Mouse (Mus musculus) embryonic facial prominence, embryonic 10.5 days (tissue): ENCODE data around the gene Smtn. TPM values are rescaled to one million over a fixed set of nuclear protein-coding genes. Genes with fewer than 3 reads are reported as not detected.

Experiments
- DNase-seq: peaks from one replicate; pipeline ENCODE4 v3.0.0-alpha.2; 2017; ENCODE audit warnings: low spot score
- H3K27ac ChIP-seq: fragments of 300-500 bp; sonication (generic); replicated peaks from 2 replicates; pipeline ENCODE4 v1.5.1; 2016; ENCODE audit warnings: mild to moderate bottlenecking
- H3K27me3 ChIP-seq: fragments of 300-500 bp; sonication (generic); replicated peaks from 2 replicates; pipeline ENCODE4 v1.6.1; 2016; ENCODE audit warnings: low read depth, mild to moderate bottlenecking; ENCODE audit not compliant: poor library complexity, severe bottlenecking
- H3K36me3 ChIP-seq: fragments of 300-500 bp; sonication (generic); replicated peaks from 2 replicates; pipeline ENCODE4 v1.6.1; 2016; ENCODE audit warnings: mild to moderate bottlenecking, moderate library complexity
- H3K4me1 ChIP-seq: fragments of 300-500 bp; sonication (generic); 2 replicates; pipeline ENCODE4 v1.6.1; 2016
- H3K4me3 ChIP-seq: fragments of 300-500 bp; sonication (generic); 2 replicates; pipeline ENCODE4 v1.5.1; 2016; ENCODE audit warnings: mild to moderate bottlenecking, moderate library complexity
- H3K9me3 ChIP-seq: fragments of 300-500 bp; sonication (generic); 2 replicates; pipeline ENCODE4 v1.6.1; 2016; ENCODE audit warnings: mild to moderate bottlenecking
- WGBS: fragments of 180-500 bp; shearing (Covaris S2); methylation state at CpG from one replicate; pipeline ENCODE4 v1.1.7; 2016; 5-methylcytosine and 5-hydroxymethylcytosine counted together
- polyA plus RNA-seq: library from polyadenylated mRNA; unstranded; fragments of >200 nt; fragmentation: Nextera tagmentation; extraction: Ambion mirVana; gene quantifications from 2 replicates; pipeline ENCODE4 v1.2.1, GENCODE M21; 2016

The Smtn gene
- polyA plus RNA-seq, 1 experiment from 2014 or later: 42.6 TPM

- peaks cover 15% of the 10 kb centered on the region for H3K4me1 ChIP-seq
- no peaks in the 10 kb centered on the region for H3K9me3 ChIP-seq
- H3K27ac ChIP-seq: no peak overlapping the region
- 88% methylated on average over 23 of the region's 23 CpGs for WGBS
- peaks cover 76% of the 10 kb centered on the region for H3K36me3 ChIP-seq
- no peak overlapping the region for H3K4me3 ChIP-seq
- H3K27me3 ChIP-seq: peaks cover 27% of the 10 kb centered on the region
- no peak for DNase-seq
Observed at GRCm38 (mm10) chr11:3521339-3522224, 18.8 kb downstream of the Smtn start.

GRCm38 (mm10) chr11:3520919-3521318 is 19.5 kb downstream of the Smtn start:
- Histone ChIP-seq H3K4me3 (no peak overlapping the region), H3K27ac (no peak overlapping the region), H3K27me3 (peaks cover 33% of the 10 kb centered on the region), H3K4me1 (peaks cover 18% of the 10 kb centered on the region), H3K36me3 (peaks cover 70% of the 10 kb centered on the region), H3K9me3 (no peaks in the 10 kb centered on the region)
- no peak for DNase-seq
- 79% methylated on average over 14 of the region's 14 CpGs for WGBS

- Histone ChIP-seq H3K36me3 (peaks cover 59% of the 10 kb centered on the region), H3K4me1 (peaks cover 28% of the 10 kb centered on the region), H3K4me3 (no peak overlapping the region), H3K9me3 (no peaks in the 10 kb centered on the region), H3K27ac (no peak overlapping the region), H3K27me3 (peaks cover 44% of the 10 kb centered on the region)
- no peak for DNase-seq
- 86% methylated on average over 11 of the region's 11 CpGs for WGBS
Observed at GRCm38 (mm10) chr11:3519756-3520398, 20.5 kb downstream of the Smtn start.

- Histone ChIP-seq H3K9me3 (no peaks in the 10 kb centered on the region), H3K4me1 (peaks cover 34% of the 10 kb centered on the region), H3K27me3 (peaks cover 44% of the 10 kb centered on the region), H3K27ac (no peak overlapping the region), H3K36me3 (peaks cover 53% of the 10 kb centered on the region), H3K4me3 (no peak overlapping the region)
- 82% methylated on average over 4 of the region's 4 CpGs for WGBS
- no peak for DNase-seq
Observed at GRCm38 (mm10) chr11:3519051-3519726, 21.2 kb downstream of the Smtn start.

GRCm38 (mm10) chr11:3517846-3518732 is 22.3 kb downstream of the Smtn start:
- peak overlapping the region; percentile 57 for H3K4me3 ChIP-seq
- H3K4me1 ChIP-seq: peaks cover 37% of the 10 kb centered on the region
- no peaks in the 10 kb centered on the region for H3K9me3 ChIP-seq
- no peak overlapping the region for H3K27ac ChIP-seq
- 58% methylated on average over 13 of the region's 13 CpGs for WGBS
- no peak for DNase-seq
- peaks cover 44% of the 10 kb centered on the region for H3K27me3 ChIP-seq
- H3K36me3 ChIP-seq: peaks cover 42% of the 10 kb centered on the region

GRCm38 (mm10) chr11:3516859-3517845 is 23.3 kb downstream of the Smtn start:
- no peaks in the 10 kb centered on the region for H3K9me3 ChIP-seq
- H3K4me3 ChIP-seq: peak overlapping the region; percentile 57
- H3K4me1 ChIP-seq: peaks cover 37% of the 10 kb centered on the region
- peaks cover 44% of the 10 kb centered on the region for H3K27me3 ChIP-seq
- peak; percentile 68 for DNase-seq
- H3K36me3 ChIP-seq: peaks cover 32% of the 10 kb centered on the region
- WGBS: 2% methylated on average over 50 of the region's 50 CpGs
- H3K27ac ChIP-seq: 0 out of 2 replicates have a peak overlapping the region, but pooled peaks have one; percentile 14

GRCm38 (mm10) chr11:3516121-3516520 is 24.3 kb downstream of the Smtn start:
- Histone ChIP-seq H3K36me3 (peaks cover 22% of the 10 kb centered on the region), H3K4me1 (peaks cover 37% of the 10 kb centered on the region), H3K27me3 (peaks cover 44% of the 10 kb centered on the region), H3K4me3 (0 out of 2 replicates have a peak overlapping the region, but pooled peaks have one; percentile 67), H3K9me3 (no peaks in the 10 kb centered on the region), H3K27ac (no peak overlapping the region)
- DNase-seq: no peak
- WGBS: 81% methylated on average over 5 of the region's 5 CpGs

GRCm38 (mm10) chr11:3515637-3516036 is 24.8 kb downstream of the Smtn start:
- 72% methylated on average over 4 of the region's 4 CpGs for WGBS
- H3K36me3 ChIP-seq: peaks cover 17% of the 10 kb centered on the region
- H3K9me3 ChIP-seq: no peaks in the 10 kb centered on the region
- DNase-seq: no peak
- no peak overlapping the region for H3K27ac ChIP-seq
- peak overlapping the region; percentile 67 for H3K4me3 ChIP-seq
- peaks cover 44% of the 10 kb centered on the region for H3K27me3 ChIP-seq
- H3K4me1 ChIP-seq: peaks cover 37% of the 10 kb centered on the region

- Histone ChIP-seq H3K27me3 (peaks cover 44% of the 10 kb centered on the region), H3K9me3 (no peaks in the 10 kb centered on the region), H3K27ac (peak overlapping the region; percentile 78), H3K4me3 (peak overlapping the region; percentile 67), H3K36me3 (peaks cover 13% of the 10 kb centered on the region), H3K4me1 (peaks cover 37% of the 10 kb centered on the region)
- 11% methylated on average over 4 of the region's 4 CpGs for WGBS
- no peak for DNase-seq
Observed at GRCm38 (mm10) chr11:3515216-3515615, 25.2 kb downstream of the Smtn start.

GRCm38 (mm10) chr11:3514529-3515054 is 25.8 kb downstream of the Smtn start, which contains the start of gene Selenom:
Selenom (plus strand) TSS chr11:3514684.
- peak; percentile 85 for DNase-seq
- Histone ChIP-seq H3K4me3 (peak within 1 kb of the TSS; percentile 67), H3K27ac (peak within 1 kb of the TSS; percentile 78), H3K27me3 (peaks cover 44% of the 10 kb centered on the region), H3K4me1 (peaks cover 37% of the 10 kb centered on the region), H3K36me3 (peaks cover 7% of the 10 kb centered on the region; the same call in 1 of the 2 replicates), H3K9me3 (no peaks in the 10 kb centered on the region)
- WGBS: under 1% methylated on average over 26 of the region's 26 CpGs
